Mouse (Mus musculus) bone marrow macrophage, adult 2 months (primary cell): ENCODE measurements around the gene Dclk1.

Experiments
- CTCF ChIP-seq: IDR thresholded peaks from 2 replicates; pipeline ENCODE4 v1.5.1; 2012; ENCODE audit warnings: low read depth, mild to moderate bottlenecking, low read length, moderate library complexity
- POLR2A ChIP-seq: IDR thresholded peaks from 2 replicates; pipeline ENCODE4 v1.6.1; 2012; ENCODE audit warnings: mild to moderate bottlenecking, low read depth, low read length, borderline replicate concordance

DNA sequence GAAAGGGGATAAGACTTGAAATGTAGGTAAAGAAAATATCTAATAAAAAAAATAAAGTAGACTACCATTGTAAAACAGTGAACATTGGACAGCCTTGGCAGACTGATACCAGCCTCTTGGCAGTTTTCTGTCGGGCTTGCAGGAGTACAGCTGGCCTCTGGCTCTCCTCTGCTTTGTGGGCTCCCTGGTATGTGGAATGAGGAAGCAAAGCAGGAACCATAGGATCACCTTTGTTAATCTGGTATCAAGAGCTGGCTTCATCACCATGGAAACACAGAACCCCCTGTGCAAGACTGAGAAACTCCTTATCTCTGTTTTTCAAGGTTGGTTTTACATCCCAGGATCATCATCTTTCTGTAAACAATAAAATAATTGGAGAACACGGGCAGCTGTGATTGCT, 29.9 kb upstream of the Dclk1 start:
- TF ChIP-seq POLR2A (no peak), CTCF (no peak)
